Mouse (Mus musculus) testis, adult 2 months (tissue): ENCODE measurements at regions not wholly inside any gene's neighbourhood (a gene's known extent, or its start where the extent isn't known, plus 50 kb on each side); places are given as distances from the start of the nearest gene placed in this dataset.

Experiments used
- H3K27ac ChIP-seq: fragments of 200-500 bp; 2 replicates; pipeline ENCODE4 v1.5.1; 2012; ENCODE audit warnings: low read depth, low read length; ENCODE audit not compliant: control insufficient read depth, insufficient read depth
- H3K27me3 ChIP-seq: fragments of 200-500 bp; 2 replicates; pipeline ENCODE4 v1.6.1; 2012; ENCODE audit warnings: mild to moderate bottlenecking, low read length, moderate library complexity; ENCODE audit not compliant: control insufficient read depth, insufficient read depth
- H3K36me3 ChIP-seq: fragments of 200-500 bp; 2 replicates; pipeline ENCODE4 v1.6.1; 2012; ENCODE audit warnings: mild to moderate bottlenecking, low read length; ENCODE audit not compliant: control insufficient read depth, insufficient read depth
- H3K4me1 ChIP-seq: fragments of 200-500 bp; 2 replicates; pipeline ENCODE4 v1.6.1; 2012; ENCODE audit warnings: low read length; ENCODE audit not compliant: control insufficient read depth, insufficient read depth
- H3K4me3 ChIP-seq: fragments of 200-500 bp; 2 replicates; pipeline ENCODE4 v1.5.1; 2012; ENCODE audit warnings: low read depth, mild to moderate bottlenecking, low read length, moderate library complexity, mixed read lengths; ENCODE audit not compliant: control insufficient read depth
- CTCF ChIP-seq: fragments of 200-500 bp; IDR thresholded peaks from 2 replicates; pipeline ENCODE4 v1.5.1; 2012; ENCODE audit warnings: low read depth, mild to moderate bottlenecking, inconsistent platforms, low read length, moderate library complexity; ENCODE audit not compliant: control insufficient read depth, insufficient read depth, insufficient replicate concordance
- POLR2A ChIP-seq: fragments of 200-500 bp; IDR thresholded peaks from 2 replicates; pipeline ENCODE4 v1.6.1; 2012; ENCODE audit warnings: low read depth, mild to moderate bottlenecking, inconsistent platforms, low read length, moderate library complexity; ENCODE audit not compliant: control insufficient read depth

DNA sequence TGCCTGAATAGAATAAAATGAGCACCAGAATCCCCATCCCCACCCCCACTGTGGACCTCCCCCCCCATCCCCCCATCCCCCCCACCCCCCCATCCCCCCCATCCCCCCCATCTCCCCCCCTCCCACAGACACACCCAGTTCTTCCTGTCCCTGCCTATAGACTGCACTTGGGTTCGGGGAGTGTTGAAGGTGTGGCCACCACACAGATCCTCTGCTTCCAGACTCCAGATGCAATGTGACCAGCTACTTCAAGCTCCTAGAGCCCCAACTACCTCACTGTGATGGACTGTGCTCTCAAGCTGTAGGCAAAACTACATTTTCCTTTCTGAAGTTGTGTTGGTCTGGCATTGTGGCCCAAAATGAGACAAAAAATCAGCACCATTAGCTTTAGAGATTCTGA, 138.3 kb upstream of the Rybp start:
- TF ChIP-seq CTCF (no peak), POLR2A (no peak)
- H3K4me3 ChIP-seq, result no peak overlapping the region
- H3K27me3 ChIP-seq, result no peaks in the 10 kb centered on the region
- H3K27ac ChIP-seq, result no peak overlapping the region
- H3K4me1 ChIP-seq, result no peaks in the 10 kb centered on the region
- no peaks in the 10 kb centered on the region for H3K36me3 ChIP-seq

GRCm38 (mm10) chr6:100424788-100425403, 137.6 kb upstream of the Rybp start:
- Histone ChIP-seq H3K4me3 (no peak overlapping the region), H3K27ac (no peak overlapping the region), H3K36me3 (no peaks in the 10 kb centered on the region), H3K4me1 (no peaks in the 10 kb centered on the region), H3K27me3 (no peaks in the 10 kb centered on the region)
- TF ChIP-seq POLR2A (no peak), CTCF (no peak)

- Histone ChIP-seq H3K4me3 (no peak overlapping the region), H3K27me3 (no peaks in the 10 kb centered on the region), H3K27ac (no peak overlapping the region), H3K4me1 (no peaks in the 10 kb centered on the region), H3K36me3 (no peaks in the 10 kb centered on the region)
- TF ChIP-seq CTCF (no peak), POLR2A (no peak)
Measured at GRCm38 (mm10) chr6:100424181-100424580, 136.9 kb upstream of the Rybp start.

- TF ChIP-seq CTCF, result no peak
- no peaks in the 10 kb centered on the region for H3K4me1 ChIP-seq
- no peaks in the 10 kb centered on the region for H3K36me3 ChIP-seq
- H3K27me3 ChIP-seq, result no peaks in the 10 kb centered on the region
- no peak overlapping the region for H3K27ac ChIP-seq
- no peak overlapping the region for H3K4me3 ChIP-seq
Measured at GRCm38 (mm10) chr6:100423636-100424035, 136.4 kb upstream of the Rybp start.

DNA sequence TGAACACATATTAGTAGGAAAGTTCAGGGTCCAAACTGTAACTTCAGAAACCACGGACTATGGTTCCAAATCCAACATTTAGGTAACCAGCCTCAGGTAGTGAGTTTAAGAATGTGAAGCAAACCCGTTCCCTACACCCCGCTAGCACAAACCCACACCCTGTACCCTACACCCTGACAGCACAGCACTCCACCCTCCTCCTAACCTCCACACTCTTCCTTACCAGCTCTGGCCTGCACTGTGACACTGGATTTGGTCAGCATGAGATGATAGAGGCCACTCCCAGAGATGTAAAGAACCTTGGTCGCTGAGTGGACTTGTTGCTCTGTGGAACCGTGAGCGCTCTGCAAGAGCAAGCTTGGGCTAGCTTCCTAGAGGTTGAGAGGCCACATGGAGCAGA, 135.3 kb upstream of the Rybp start:
- H3K36me3 ChIP-seq, result no peaks in the 10 kb centered on the region
- no peak overlapping the region for H3K27ac ChIP-seq
- no peak for TF ChIP-seq POLR2A
- TF ChIP-seq CTCF, result no peak
- H3K4me3 ChIP-seq, result no peak overlapping the region
- no peaks in the 10 kb centered on the region for H3K4me1 ChIP-seq
- H3K27me3 ChIP-seq, result no peaks in the 10 kb centered on the region

GRCm38 (mm10) chr6:100421706-100422578, 134.7 kb upstream of the Rybp start:
- Histone ChIP-seq H3K27ac (no peak overlapping the region), H3K4me1 (no peaks in the 10 kb centered on the region)

DNA sequence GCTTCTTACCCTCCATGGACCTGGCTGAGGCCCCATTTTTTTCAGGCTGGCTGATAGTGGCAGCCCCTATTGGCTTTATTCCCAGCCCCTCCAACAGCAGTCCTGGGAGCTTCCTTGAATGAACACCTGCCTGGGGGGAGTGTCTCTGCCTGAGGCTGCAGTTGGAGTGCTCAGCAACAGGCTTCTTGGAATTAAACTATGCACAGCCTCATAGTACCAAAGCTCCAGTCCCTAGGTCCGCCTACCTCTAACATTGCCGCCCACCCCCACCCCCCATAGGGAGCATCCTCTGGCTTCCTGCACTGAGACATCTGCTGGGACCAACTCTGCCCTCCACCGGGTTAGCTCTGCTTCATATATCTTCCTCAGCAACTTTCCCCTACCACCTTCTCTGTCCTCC, 133.3 kb upstream of the Rybp start:
- no peak for TF ChIP-seq POLR2A
- TF ChIP-seq CTCF, result no peak
- no peak overlapping the region for H3K4me3 ChIP-seq
- no peaks in the 10 kb centered on the region for H3K27me3 ChIP-seq
- no peak overlapping the region for H3K27ac ChIP-seq
- H3K36me3 ChIP-seq, result no peaks in the 10 kb centered on the region
- H3K4me1 ChIP-seq, result no peaks in the 10 kb centered on the region

More at GRCm38 (mm10) chr6:100421706-100422578, 134.7 kb upstream of the Rybp start:
- Histone ChIP-seq H3K36me3 (no peaks in the 10 kb centered on the region), H3K4me3 (no peak overlapping the region), H3K27me3 (no peaks in the 10 kb centered on the region)
- no peak for TF ChIP-seq CTCF
- TF ChIP-seq POLR2A, result no peak
